Mouse (Mus musculus) liver, adult 2 months (tissue): ENCODE data around the gene Tmprss5.

Experiments
- CTCF ChIP-seq: fragments of 200-500 bp; IDR thresholded peaks from 2 replicates; pipeline ENCODE4 v1.5.1; 2011; ENCODE audit warnings: low read depth, low read length, control low read depth
- POLR2A ChIP-seq: fragments of 200-500 bp; IDR thresholded peaks from 2 replicates; pipeline ENCODE4 v1.6.1; 2011; ENCODE audit warnings: low read length, control low read depth; ENCODE audit not compliant: insufficient read depth; ENCODE audit errors: extremely low read depth

GRCm38 (mm10) chr9:49054028-49054427, 27.0 kb upstream of the Tmprss5 start:
- no peak for TF ChIP-seq POLR2A
- TF ChIP-seq CTCF, result no peak
